Mouse (Mus musculus) hindbrain, embryonic 13.5 days (tissue): ENCODE measurements around the gene Olfr510. TPM values are rescaled to one million over a fixed set of nuclear protein-coding genes. Genes with fewer than 3 reads are reported as not detected.
"Not testable (repeated sequence)": the region's sequence is repeated elsewhere in the genome, so short reads cannot be mapped to it uniquely, and the experiment has no call there.

Experiments used
- ATAC-seq: fragments of 200-750 bp; cut with Nextera tagmentation; 2 replicates; pipeline ENCODE4 v1.8.0; 2017; ENCODE audit warnings: moderate TSS enrichment; ENCODE audit not compliant: low FRiP score
- H3K27ac ChIP-seq: fragments of 300-500 bp; sonication (generic); 2 replicates; pipeline ENCODE4 v1.5.1; 2015; ENCODE audit warnings: inconsistent platforms, mild to moderate bottlenecking, moderate library complexity
- H3K27me3 ChIP-seq: fragments of 300-500 bp; sonication (generic); 2 replicates; pipeline ENCODE4 v1.6.1; 2015; ENCODE audit warnings: mild to moderate bottlenecking, inconsistent platforms
- H3K36me3 ChIP-seq: fragments of 300-500 bp; sonication (generic); 2 replicates; pipeline ENCODE4 v1.6.1; 2015; ENCODE audit warnings: mild to moderate bottlenecking, inconsistent platforms
- H3K4me1 ChIP-seq: fragments of 300-500 bp; sonication (generic); replicated peaks from 2 replicates; pipeline ENCODE4 v1.6.1; 2015; ENCODE audit warnings: inconsistent platforms
- H3K4me2 ChIP-seq: fragments of 300-500 bp; sonication (generic); 2 replicates; pipeline ENCODE4 v1.6.1; 2015; ENCODE audit warnings: inconsistent platforms, mild to moderate bottlenecking, moderate library complexity
- H3K4me3 ChIP-seq: fragments of 300-500 bp; sonication (generic); 2 replicates; pipeline ENCODE4 v1.5.1; 2015; ENCODE audit warnings: mild to moderate bottlenecking, inconsistent platforms
- H3K9ac ChIP-seq: fragments of 300-500 bp; sonication (generic); 2 replicates; pipeline ENCODE4 v1.6.1; 2015; ENCODE audit warnings: mild to moderate bottlenecking, inconsistent platforms
- H3K9me3 ChIP-seq: fragments of 300-500 bp; sonication (generic); 2 replicates; pipeline ENCODE4 v1.6.1; 2016; ENCODE audit warnings: inconsistent platforms
- WGBS: fragments of 180-500 bp; shearing (Covaris S2); methylation state at CpG from one replicate; pipeline ENCODE4 v1.1.7; 2015; 5-methylcytosine and 5-hydroxymethylcytosine counted together
- polyA plus RNA-seq: library from polyadenylated mRNA; unstranded; fragments of >200 nt; fragmentation: Nextera tagmentation; extraction: Ambion mirVana; gene quantifications from 2 replicates; pipeline ENCODE4 v1.2.1, GENCODE M21; 2015

Gene Olfr510
- polyA plus RNA-seq, result not detected in 2 replicates

GRCm38 (mm10) chr7:108666118-108666517, at the start of gene Olfr510:
Gene Olfr510, plus strand, starts transcription at chr7:108666418.
- Histone ChIP-seq H3K9me3 (no peaks in the 10 kb centered on the region), H3K27ac (no peak within 1 kb of the TSS), H3K36me3 (no peaks in the 10 kb centered on the region), H3K4me3 (no peak within 1 kb of the TSS), H3K9ac (no peak within 1 kb of the TSS), H3K27me3 (no peaks in the 10 kb centered on the region), H3K4me2 (no peak within 1 kb of the TSS), H3K4me1 (no peaks in the 10 kb centered on the region)
- no peak for ATAC-seq
- 100% methylated on average over 1 of the region's 1 CpGs for WGBS

- H3K4me3 ChIP-seq, ATAC-seq, H3K4me2 ChIP-seq, H3K9me3 ChIP-seq, H3K4me1 ChIP-seq, H3K9ac ChIP-seq, H3K27me3 ChIP-seq, H3K36me3 ChIP-seq, H3K27ac ChIP-seq: not testable (repeated sequence)
- WGBS, result 74% methylated on average over 3 of the region's 3 CpGs
Observed at GRCm38 (mm10) chr7:108616781-108617180, 49.4 kb upstream of the Olfr510 start.

DNA sequence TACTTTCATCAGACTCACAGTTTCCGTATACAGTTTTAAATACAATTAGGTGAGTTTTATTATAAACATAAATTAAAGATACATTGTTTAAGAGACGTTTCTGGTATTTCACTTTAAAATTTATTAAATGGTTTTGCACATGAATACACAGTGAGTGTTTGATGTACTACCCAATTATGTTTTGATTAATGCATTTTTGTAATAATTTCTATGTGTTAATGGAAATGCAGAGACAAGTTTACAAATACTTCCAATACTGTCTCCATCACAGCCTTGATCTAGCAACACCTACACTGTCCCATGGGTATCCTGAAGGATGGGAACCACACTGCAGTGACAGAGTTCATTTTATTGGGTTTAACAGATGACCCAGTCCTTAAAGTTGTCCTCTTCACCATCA, 44.7 kb upstream of the Olfr510 start, which contains the start of gene Olfr507:
Gene Olfr507 (plus strand): TSS at position 301 of the 400 bp plus-strand sequence.
- Histone ChIP-seq H3K9me3 (no peaks in the 10 kb centered on the region), H3K4me2 (no peak within 1 kb of the TSS), H3K27ac (no peak within 1 kb of the TSS), H3K4me3 (no peak within 1 kb of the TSS), H3K4me1 (no peaks in the 10 kb centered on the region), H3K9ac (no peak within 1 kb of the TSS), H3K27me3 (no peaks in the 10 kb centered on the region), H3K36me3 (no peaks in the 10 kb centered on the region)
- WGBS, result 82% methylated on average over 2 of the region's 2 CpGs
- no peak for ATAC-seq

DNA sequence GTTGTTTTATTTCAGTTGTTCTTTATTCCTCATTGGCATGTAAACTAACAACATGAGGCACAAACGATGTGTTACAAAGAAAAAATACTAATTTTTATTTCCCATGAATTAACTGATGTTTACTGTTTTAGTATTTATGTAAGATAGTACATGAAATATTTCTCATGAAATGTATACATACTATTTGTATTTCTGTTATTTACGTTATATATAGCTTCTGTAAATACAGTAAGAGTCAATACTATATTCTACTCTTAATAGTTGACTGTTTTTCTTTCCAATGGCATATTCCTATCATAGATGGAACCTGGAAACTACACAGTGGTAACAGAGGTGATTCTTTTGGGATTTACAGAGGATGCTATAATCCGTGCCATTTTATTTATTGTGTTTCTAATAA, 36.5 kb upstream of the Olfr510 start, which contains the start of gene Olfr508:
Gene Olfr508 (plus strand): TSS at position 301 of the 400 bp plus-strand sequence.
- Histone ChIP-seq H3K9me3 (no peaks in the 10 kb centered on the region), H3K36me3 (no peaks in the 10 kb centered on the region), H3K9ac (no peak within 1 kb of the TSS), H3K27me3 (no peaks in the 10 kb centered on the region), H3K27ac (no peak within 1 kb of the TSS), H3K4me3 (no peak within 1 kb of the TSS), H3K4me1 (no peaks in the 10 kb centered on the region), H3K4me2 (no peak within 1 kb of the TSS)
- 88% methylated on average over 3 of the region's 3 CpGs for WGBS
- no peak for ATAC-seq

DNA sequence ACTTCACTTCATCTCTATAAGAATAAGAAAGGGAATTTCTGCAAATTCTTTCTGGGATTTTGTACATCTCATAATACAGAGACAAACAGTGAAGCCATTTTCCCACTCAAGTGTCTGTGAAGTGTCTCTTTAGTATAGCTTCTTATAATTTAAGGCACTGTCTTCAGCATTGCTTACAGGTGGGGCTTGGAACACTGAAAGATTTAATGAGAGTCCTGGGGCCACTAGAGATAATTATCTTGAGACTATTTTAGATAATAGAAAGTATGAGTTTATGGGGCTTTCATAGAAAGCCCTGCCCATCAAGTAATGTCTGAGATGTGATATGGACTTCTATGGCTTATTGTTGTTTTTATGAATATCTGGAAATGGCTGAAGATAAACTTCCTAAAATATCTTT, 14.4 kb upstream of the Olfr510 start, which contains the start of gene Olfr509:
Gene Olfr509 (minus strand): TSS at position 101 of the 400 bp plus-strand sequence.
- H3K9ac ChIP-seq, result no peak within 1 kb of the TSS
- no peak within 1 kb of the TSS for H3K27ac ChIP-seq
- no peak for ATAC-seq
- H3K9me3 ChIP-seq, result no peaks in the 10 kb centered on the region
- H3K4me1 ChIP-seq, result no peaks in the 10 kb centered on the region
- no peak within 1 kb of the TSS for H3K4me3 ChIP-seq
- no peaks in the 10 kb centered on the region for H3K27me3 ChIP-seq
- H3K4me2 ChIP-seq, result no peak within 1 kb of the TSS
- no peaks in the 10 kb centered on the region for H3K36me3 ChIP-seq

GRCm38 (mm10) chr7:108662419-108662818, 3.8 kb upstream of the Olfr510 start:
- no peak for ATAC-seq
- H3K36me3 ChIP-seq, result no peaks in the 10 kb centered on the region
- WGBS, result 88% methylated on average over 3 of the region's 3 CpGs
- H3K4me1 ChIP-seq, result no peaks in the 10 kb centered on the region
- no peaks in the 10 kb centered on the region for H3K9me3 ChIP-seq
- H3K27ac ChIP-seq, result no peak overlapping the region
- no peak overlapping the region for H3K9ac ChIP-seq
- no peak overlapping the region for H3K4me2 ChIP-seq
- H3K4me3 ChIP-seq, result no peak overlapping the region
- H3K27me3 ChIP-seq, result no peaks in the 10 kb centered on the region

DNA sequence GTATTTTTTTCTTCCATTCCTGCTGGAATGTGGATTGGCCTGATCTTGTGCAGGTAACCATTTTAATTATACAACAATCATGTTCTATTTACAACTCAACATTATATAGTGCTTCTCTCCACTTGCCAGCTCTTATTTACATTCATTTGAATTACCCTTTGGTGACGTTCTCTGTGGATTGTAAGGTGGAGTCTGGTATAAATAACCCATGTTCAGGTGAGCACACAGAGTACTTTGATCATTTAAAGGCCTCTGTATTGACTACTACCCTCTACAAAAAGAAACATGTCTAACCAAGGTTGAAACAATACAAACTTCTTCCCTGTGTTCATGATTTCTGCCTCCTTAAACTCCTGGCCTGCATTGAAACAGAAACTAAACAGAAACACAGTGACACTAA, 4.8 kb downstream of the Olfr510 start:
- no peak overlapping the region for H3K4me2 ChIP-seq
- H3K9ac ChIP-seq, result no peak overlapping the region
- no peak for ATAC-seq
- H3K27ac ChIP-seq, result no peak overlapping the region
- 85% methylated on average over 1 of the region's 1 CpGs for WGBS
- H3K4me1 ChIP-seq, result no peaks in the 10 kb centered on the region
- no peaks in the 10 kb centered on the region for H3K27me3 ChIP-seq
- no peak overlapping the region for H3K4me3 ChIP-seq
- H3K9me3 ChIP-seq, result peaks cover 3% of the 10 kb centered on the region; the same call in 1 of the 2 replicates
- no peaks in the 10 kb centered on the region for H3K36me3 ChIP-seq

GRCm38 (mm10) chr7:108678886-108679285, 12.7 kb downstream of the Olfr510 start:
- no peak for ATAC-seq

GRCm38 (mm10) chr7:108713020-108713419, 46.8 kb downstream of the Olfr510 start, which contains the start of gene Olfr512:
Gene Olfr512, plus strand, starts transcription at chr7:108713320.
- H3K4me2 ChIP-seq, result no peak within 1 kb of the TSS
- no peak for ATAC-seq
- no peaks in the 10 kb centered on the region for H3K4me1 ChIP-seq
- H3K9ac ChIP-seq, result no peak within 1 kb of the TSS
- H3K27ac ChIP-seq, result no peak within 1 kb of the TSS
- no peak within 1 kb of the TSS for H3K4me3 ChIP-seq
- H3K9me3 ChIP-seq, result no peaks in the 10 kb centered on the region
- no peaks in the 10 kb centered on the region for H3K27me3 ChIP-seq
- no peaks in the 10 kb centered on the region for H3K36me3 ChIP-seq

More at GRCm38 (mm10) chr7:108678886-108679285, 12.7 kb downstream of the Olfr510 start:
- 80% methylated on average over 4 of the region's 4 CpGs for WGBS
- Histone ChIP-seq H3K4me3 (no peak overlapping the region), H3K9ac (no peak overlapping the region), H3K27me3 (no peaks in the 10 kb centered on the region), H3K36me3 (no peaks in the 10 kb centered on the region), H3K27ac (no peak overlapping the region), H3K4me1 (no peaks in the 10 kb centered on the region), H3K4me2 (no peak overlapping the region), H3K9me3 (peaks cover 3% of the 10 kb centered on the region; the same call in 1 of the 2 replicates)

Other genes starting within 250 kb of the Olfr510 start
- gene Olfr497, start 246.0 kb upstream of the Olfr510 start, polyA plus RNA-seq, result not detected in 2 replicates
- not detected in 2 replicates for gene Olfr498, start 201.1 kb upstream of the Olfr510 start, polyA plus RNA-seq
- not detected in 2 replicates for gene Olfr502, start 141.4 kb upstream of the Olfr510 start, polyA plus RNA-seq
- not detected in 2 replicates for gene Olfr503, start 121.9 kb upstream of the Olfr510 start, polyA plus RNA-seq
- not detected in 2 replicates for gene Olfr504, start 100.6 kb upstream of the Olfr510 start, polyA plus RNA-seq
- gene Olfr506, start 55.6 kb upstream of the Olfr510 start, polyA plus RNA-seq, result not detected in 2 replicates
- not detected in 2 replicates for gene Olfr507, start 44.6 kb upstream of the Olfr510 start, polyA plus RNA-seq
- gene Olfr508, start 36.4 kb upstream of the Olfr510 start, polyA plus RNA-seq, result not detected in 2 replicates
- 0.05 and 0.06 TPM in 2 replicates for gene Olfr509, start 14.5 kb upstream of the Olfr510 start, polyA plus RNA-seq
- not detected in 2 replicates for gene Olfr512, start 46.9 kb downstream of the Olfr510 start, polyA plus RNA-seq
- gene Olfr513, start 84.6 kb downstream of the Olfr510 start, polyA plus RNA-seq, result not detected in 2 replicates
- not detected in 2 replicates for gene Olfr514, start 159.6 kb downstream of the Olfr510 start, polyA plus RNA-seq
- not detected in 2 replicates for gene Olfr516, start 184.1 kb downstream of the Olfr510 start, polyA plus RNA-seq
- not detected in 2 replicates for gene Olfr517, start 206.0 kb downstream of the Olfr510 start, polyA plus RNA-seq
- gene Olfr518, start 218.6 kb downstream of the Olfr510 start, polyA plus RNA-seq, result not detected in 2 replicates
- gene Olfr519, start 228.0 kb downstream of the Olfr510 start, polyA plus RNA-seq, result not detected in 2 replicates